Mouse (Mus musculus) cerebellum, adult 9-11 months (tissue): ENCODE results near the gene Wwox.

Source experiments
- DNase-seq: peaks from one replicate; pipeline ENCODE4 v3.0.0; 2022

Gene Wwox

DNA sequence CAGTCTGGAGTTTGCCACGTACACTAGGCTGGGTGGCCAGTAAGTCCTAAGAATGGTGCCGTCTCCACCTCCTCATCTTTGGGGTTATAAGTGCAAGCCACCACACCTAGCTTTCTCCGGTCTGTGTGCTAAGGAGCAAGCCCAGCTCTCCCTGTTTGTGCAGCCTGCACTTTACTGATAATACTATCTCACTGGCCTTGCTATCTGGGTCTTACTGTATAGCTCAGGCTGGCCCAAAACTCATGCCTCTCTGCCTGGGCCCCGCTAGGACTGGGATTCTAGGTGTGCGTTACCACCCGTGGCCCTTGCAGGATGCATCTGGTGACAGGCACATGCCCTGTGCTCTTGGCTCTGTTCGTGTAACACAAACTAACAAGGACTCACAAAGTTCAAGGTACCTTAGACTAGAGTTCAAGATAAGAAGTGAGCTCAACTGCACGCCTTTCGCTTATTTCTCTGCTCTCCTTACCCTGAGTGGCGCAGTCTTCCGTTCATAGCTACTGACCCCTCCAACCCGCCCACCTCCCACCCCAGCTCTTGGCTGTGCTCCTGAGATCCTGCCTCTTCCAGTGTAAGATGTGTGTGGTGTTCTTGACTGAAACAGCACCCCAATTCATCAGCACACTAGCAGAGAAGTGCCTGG is 618.9 kb downstream of the Wwox start:
- no peak for DNase-seq

GRCm38 (mm10) chr8:115063623-115064022 is 624.2 kb downstream of the Wwox start:
- DNase-seq: no peak

- DNase-seq: no peak
Observed at GRCm38 (mm10) chr8:115064691-115065090, 625.2 kb downstream of the Wwox start.

- DNase-seq: no peak
Observed at GRCm38 (mm10) chr8:115065386-115065785, 625.9 kb downstream of the Wwox start.

GRCm38 (mm10) chr8:115066550-115067058 is 627.1 kb downstream of the Wwox start:
- no peak for DNase-seq

GRCm38 (mm10) chr8:115068723-115069122 is 629.3 kb downstream of the Wwox start:
- no peak for DNase-seq

DNA sequence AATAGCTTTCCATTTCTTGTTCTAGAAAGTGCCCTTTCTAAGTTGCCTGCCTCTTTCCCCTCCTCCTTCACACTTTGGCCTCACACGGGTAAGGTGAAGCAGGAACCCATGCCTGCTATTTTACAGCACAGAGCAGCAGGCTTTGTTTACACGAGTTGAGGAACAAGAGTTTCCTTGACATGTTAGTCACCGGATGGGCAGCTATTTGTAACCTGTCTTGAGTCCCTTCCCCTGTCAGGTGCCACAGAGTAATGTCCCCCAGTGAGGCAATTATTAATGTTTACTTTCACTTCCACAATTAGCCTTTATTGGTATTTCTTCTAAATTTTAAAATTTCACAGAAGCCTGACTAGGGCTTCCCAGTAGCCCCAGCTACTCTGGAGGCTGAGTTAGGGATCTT is 630.8 kb downstream of the Wwox start:
- no peak for DNase-seq

DNA sequence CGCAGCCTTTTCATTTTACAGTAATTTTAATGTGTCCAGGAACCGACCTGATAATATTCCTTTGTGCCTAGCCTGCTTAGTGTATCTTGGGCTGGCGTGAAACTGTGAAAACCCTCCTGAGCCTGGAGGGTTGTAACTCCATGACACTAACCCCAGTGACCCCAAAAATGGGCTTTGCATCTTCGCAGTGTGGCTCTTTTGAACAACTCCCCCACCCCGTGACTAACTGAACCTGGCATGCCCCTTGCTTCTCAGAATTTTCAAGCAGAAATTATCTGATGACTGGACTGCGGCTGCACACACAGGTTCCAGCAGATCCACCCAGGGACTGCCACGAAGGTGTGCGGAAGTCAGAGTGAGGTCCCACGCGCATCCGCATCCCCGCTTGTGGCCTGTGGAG is 631.8 kb downstream of the Wwox start:
- no peak for DNase-seq

GRCm38 (mm10) chr8:115078296-115078695 is 638.8 kb downstream of the Wwox start:
- no peak for DNase-seq

- peak; percentile 8 for DNase-seq
Observed at GRCm38 (mm10) chr8:115081302-115082207, 642.1 kb downstream of the Wwox start.

- DNase-seq: no peak
Observed at GRCm38 (mm10) chr8:115088162-115088561, 648.7 kb downstream of the Wwox start.

DNA sequence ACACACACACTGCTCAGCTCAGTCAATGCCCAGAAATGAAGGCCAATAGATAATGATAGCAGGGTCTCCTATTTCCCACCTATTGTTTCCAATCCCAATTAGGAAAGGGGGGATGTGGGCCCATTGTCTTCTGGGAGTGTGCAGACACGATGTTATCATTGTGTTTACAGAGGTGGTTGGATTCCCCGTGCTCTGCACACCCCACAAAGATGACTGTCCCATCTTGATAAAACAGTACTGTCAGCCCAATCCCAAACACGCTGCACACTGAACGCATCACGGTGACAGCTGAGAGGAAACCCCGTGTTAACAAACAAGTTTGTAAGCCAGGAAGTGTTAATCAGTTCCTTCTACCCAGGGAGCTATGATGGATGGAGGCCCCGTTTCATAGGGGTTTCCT is 650.3 kb downstream of the Wwox start:
- DNase-seq: no peak

GRCm38 (mm10) chr8:115090202-115090601 is 650.7 kb downstream of the Wwox start:
- no peak for DNase-seq

GRCm38 (mm10) chr8:115095548-115095947 is 656.1 kb downstream of the Wwox start:
- peak; percentile 16 for DNase-seq

- DNase-seq: no peak
Observed at GRCm38 (mm10) chr8:115097988-115098562, 658.6 kb downstream of the Wwox start.

DNA sequence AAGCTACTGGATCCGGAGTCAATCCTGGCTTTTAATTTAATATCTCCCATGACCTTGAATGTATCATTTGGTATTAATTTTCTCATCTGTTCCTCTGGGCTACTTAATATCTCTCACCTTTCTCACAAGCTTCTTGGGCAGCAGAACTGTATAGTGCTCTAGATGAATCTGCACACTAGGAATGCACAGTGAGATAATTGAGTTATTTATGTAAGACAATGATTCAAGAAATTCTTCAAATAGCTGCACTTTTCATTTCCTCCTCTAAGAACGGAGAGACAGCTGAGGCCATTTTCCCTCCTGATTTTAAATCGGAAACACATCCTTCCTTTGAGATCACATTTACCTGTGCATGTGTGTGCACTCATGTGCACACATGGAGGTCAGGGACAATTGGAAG is 669.9 kb downstream of the Wwox start:
- DNase-seq: no peak

- no peak for DNase-seq
Observed at GRCm38 (mm10) chr8:115110423-115110822, 671.0 kb downstream of the Wwox start.

GRCm38 (mm10) chr8:115112062-115112461 is 672.6 kb downstream of the Wwox start:
- DNase-seq: no peak

DNA sequence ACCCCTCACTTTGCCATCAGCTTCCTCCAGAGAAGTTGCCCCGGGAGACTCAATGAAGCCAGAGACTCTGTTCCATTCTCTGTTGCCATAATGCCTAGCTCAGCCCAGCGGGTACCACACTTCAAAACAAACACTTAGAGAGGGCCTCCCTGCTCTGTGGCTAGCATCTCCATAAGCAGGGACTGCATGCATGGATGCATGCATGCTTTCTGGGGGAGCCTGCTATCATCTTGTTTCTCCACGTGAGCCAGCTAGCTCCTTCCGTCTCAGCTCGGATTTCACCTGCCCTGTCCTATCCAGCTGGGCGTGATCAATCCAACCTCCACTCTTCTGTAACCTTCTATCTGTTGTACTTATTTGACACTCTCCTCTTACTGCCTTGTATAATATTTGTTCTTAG is 675.0 kb downstream of the Wwox start:
- DNase-seq: no peak

- no peak for DNase-seq
Observed at GRCm38 (mm10) chr8:115126081-115126480, 686.6 kb downstream of the Wwox start.

DNA sequence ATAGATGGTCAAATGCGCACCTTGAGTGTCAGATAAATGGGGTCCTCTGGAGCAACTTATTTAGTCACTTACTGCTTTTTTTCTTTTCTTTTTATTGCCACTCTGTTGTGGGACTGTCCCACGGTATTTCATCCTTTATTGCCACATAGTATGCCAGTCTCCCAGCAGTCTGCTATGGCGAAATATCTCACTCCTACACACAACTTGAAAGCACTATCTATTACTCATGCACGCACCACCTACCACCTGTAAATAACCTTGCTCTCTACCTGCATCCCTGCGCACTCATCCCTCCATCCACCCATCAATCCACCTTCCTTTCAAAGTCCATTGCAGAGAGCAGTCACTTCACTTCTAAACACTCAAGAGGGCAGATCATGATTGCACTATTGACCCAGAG is 687.2 kb downstream of the Wwox start:
- DNase-seq: no peak

DNA sequence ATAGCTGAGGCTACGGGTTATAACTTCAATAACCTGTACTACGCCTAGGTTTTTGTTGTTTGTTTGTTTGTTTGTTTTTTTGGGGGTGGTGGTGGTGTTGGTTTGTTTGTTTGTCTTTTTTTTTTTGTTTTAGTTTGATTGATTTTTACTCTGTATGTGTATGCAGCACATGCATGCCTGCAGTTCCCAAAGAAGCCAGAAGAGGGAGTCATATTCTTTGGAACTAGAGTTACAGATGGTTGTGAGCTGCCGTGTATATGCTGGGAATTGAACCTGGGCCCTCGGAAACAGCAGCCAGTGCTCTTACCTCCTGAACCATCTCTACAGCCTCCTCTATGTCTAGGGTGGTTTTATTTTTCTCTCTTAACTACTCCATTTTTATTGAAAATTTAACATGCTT is 689.9 kb downstream of the Wwox start:
- DNase-seq: no peak

DNA sequence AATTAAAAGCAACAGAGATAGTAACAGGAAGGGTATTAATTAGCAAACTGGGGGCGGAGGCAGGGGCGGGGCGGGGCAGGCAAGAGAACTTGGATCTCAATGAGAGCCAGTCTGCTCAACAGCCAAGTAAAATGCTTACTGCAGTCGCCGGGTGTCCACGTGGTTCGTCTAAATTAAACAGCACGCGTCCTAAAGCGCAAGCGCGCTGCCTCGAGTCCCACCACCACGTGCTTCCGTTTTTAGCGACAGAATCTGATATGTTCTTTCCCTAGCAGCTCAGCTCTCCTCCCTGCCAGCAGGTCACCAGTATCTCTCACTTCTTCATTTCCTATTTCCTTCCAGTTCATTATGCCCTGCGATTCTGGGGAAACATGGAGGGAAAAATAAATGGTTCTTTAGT is 693.7 kb downstream of the Wwox start:
- no peak for DNase-seq

DNA sequence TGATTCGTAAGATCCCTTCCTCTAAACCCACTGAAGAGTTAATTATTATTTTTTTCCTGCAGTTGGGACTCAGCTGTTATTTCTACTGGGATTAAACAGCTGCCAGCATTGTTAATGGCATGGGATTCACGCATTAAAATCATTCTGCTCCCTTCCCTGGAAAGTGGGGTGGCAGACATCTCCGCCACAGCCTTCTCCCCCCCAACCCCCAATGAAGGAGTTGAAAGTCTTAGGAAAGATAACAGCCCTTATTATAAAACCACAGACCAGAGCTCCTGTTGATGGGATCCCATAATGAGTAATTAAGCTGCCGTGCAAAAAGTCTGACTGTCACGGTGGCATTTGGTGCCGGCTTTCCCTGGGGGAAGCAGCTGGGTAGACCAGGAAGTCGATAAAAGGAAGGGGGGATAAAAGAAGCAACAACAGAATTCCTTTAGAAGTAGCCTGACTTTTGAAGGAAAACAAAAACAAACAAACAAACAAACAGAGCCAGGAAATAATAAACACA is 694.3 kb downstream of the Wwox start:
- DNase-seq: no peak
